8 mouse cellular contexts compared by ENCODE assay signal in the genomic region with DNA sequence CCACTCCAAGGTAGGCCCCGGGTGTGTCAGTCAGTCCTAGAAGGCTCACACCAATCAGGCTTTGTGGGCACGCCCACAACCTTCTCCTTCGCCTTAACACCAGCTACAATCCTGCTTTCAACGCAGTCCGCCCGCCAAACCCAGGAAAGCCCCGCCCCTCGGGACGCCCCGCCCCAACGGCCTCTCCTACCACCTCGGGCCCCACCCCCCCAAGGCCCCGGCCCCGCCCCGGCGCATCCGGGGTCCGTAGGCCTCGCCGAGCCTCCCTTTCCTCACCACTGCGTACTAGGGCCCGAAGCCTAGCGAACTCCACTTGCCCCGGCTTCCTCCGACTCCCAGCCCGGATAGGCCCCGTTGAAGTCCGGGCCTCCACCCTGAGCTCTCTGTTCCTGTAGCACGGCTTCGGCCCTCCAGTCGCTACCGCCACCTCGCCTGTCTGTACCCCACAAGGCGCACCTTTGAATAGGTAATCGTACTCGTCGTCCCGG. TPM values are rescaled to one million over a fixed set of nuclear protein-coding genes. Genes with fewer than 3 reads are reported as not detected.
DNase-seq lines count a peak whose midpoint lies in the region; ATAC-seq and TF ChIP-seq lines count a peak whose summit lies in the region.

No protein-coding gene starts in this region.

- under 1% methylated on average over 38 of the region's 38 CpGs for WGBS in forebrain, embryonic 13.5 days
- under 1% methylated on average over 38 of the region's 38 CpGs for WGBS in large intestine, adult 2 months
- WGBS in liver, embryonic 16.5 days (ENCODE audit: insufficient replicate concordance) = under 1% methylated on average over 38 of the region's 38 CpGs
- under 1% methylated on average over 38 of the region's 38 CpGs for WGBS in neural tube, embryonic 12.5 days
- under 1% methylated on average over 35 of the region's 38 CpGs for WGBS in stomach, postnatal 0 days

- peak; percentile 96 to 98 for DNase-seq in heart, postnatal 10 days
- DNase-seq in large intestine, adult 2 months (ENCODE audit: low read depth, low spot score) = peak; percentile 74
- DNase-seq in stomach, postnatal 0 days (ENCODE audit: low spot score) = peak; percentile 99

- H3K4me2 ChIP-seq in forebrain, embryonic 13.5 days = peak overlapping the region; percentile 79
- H3K4me2 ChIP-seq in liver, embryonic 16.5 days (ENCODE audit: low read depth, low read length) = peak overlapping the region; percentile 91
- peak overlapping the region; percentile 72 for H3K4me2 ChIP-seq in neural tube, embryonic 12.5 days (replicated peaks)
- H3K4me2 ChIP-seq in stomach, postnatal 0 days (replicated peaks; ENCODE audit: low read depth) = peak overlapping the region; percentile 48

- intact Hi-C loops in heart, postnatal 10 days (cut with DNase I) = no loop called here

- no peaks in the 10 kb centered on the region for H3K36me3 ChIP-seq in ES-Bruce4 (ENCODE audit: control insufficient read depth, insufficient read depth, low read length, poor library complexity, severe bottlenecking)
- peaks cover 11% of the 10 kb centered on the region; the same call in 1 of the 2 replicates for H3K36me3 ChIP-seq in forebrain, embryonic 13.5 days (ENCODE audit: poor library complexity, severe bottlenecking)
- H3K36me3 ChIP-seq in liver, embryonic 16.5 days (ENCODE audit: control insufficient read depth, insufficient read depth) = peaks cover 3% of the 10 kb centered on the region; the same call in 1 of the 2 replicates
- H3K36me3 ChIP-seq in neural tube, embryonic 12.5 days = peaks cover 7% of the 10 kb centered on the region; the same call in 1 of the 2 replicates
- H3K36me3 ChIP-seq in stomach, postnatal 0 days (ENCODE audit: control insufficient read depth, insufficient read depth, low read length) = no peaks in the 10 kb centered on the region

- ATAC-seq in cerebellum, adult (ENCODE audit: insufficient number of reproducible peaks, low FRiP score, low TSS enrichment) = peak; percentile 18; the same call in 1 of the 2 replicates
- ATAC-seq in forebrain, embryonic 13.5 days = peak; percentile 79
- peak; percentile 77 for ATAC-seq in liver, embryonic 16.5 days (ENCODE audit: low read depth)
- ATAC-seq in neural tube, embryonic 12.5 days (ENCODE audit: low FRiP score, low read depth) = peak; percentile 88
- ATAC-seq in stomach, postnatal 0 days (ENCODE audit: low FRiP score, low TSS enrichment) = peak; percentile 86

- H3K27me3 ChIP-seq in ES-Bruce4 (ENCODE audit: control insufficient read depth, insufficient read depth, low read length, poor library complexity, severe bottlenecking) = no peaks in the 10 kb centered on the region
- H3K27me3 ChIP-seq in forebrain, embryonic 13.5 days = no peaks in the 10 kb centered on the region
- H3K27me3 ChIP-seq in liver, embryonic 16.5 days (ENCODE audit: control insufficient read depth, insufficient read depth, low read depth, low read length) = no peaks in the 10 kb centered on the region
- H3K27me3 ChIP-seq in neural tube, embryonic 12.5 days (replicated peaks) = no peaks in the 10 kb centered on the region
- no peaks in the 10 kb centered on the region for H3K27me3 ChIP-seq in stomach, postnatal 0 days (ENCODE audit: control insufficient read depth, insufficient read depth, low read length)

- TF ChIP-seq EP300 in ES-Bruce4 (IDR thresholded peaks at IDR 0.05; ENCODE audit: insufficient read depth, low read depth, low read length) = no peak
- TF ChIP-seq EP300 in stomach, postnatal 0 days (optimal IDR thresholded peaks at IDR 0.05) = peak; percentile 65

- peak overlapping the region; percentile 82 for H3K27ac ChIP-seq in ES-Bruce4 (ENCODE audit: insufficient read depth, low read length)
- peak overlapping the region; percentile 99 for H3K27ac ChIP-seq in forebrain, embryonic 13.5 days
- peak overlapping the region; percentile 100 for H3K27ac ChIP-seq in liver, embryonic 16.5 days (ENCODE audit: low read length)
- H3K27ac ChIP-seq in neural tube, embryonic 12.5 days = peak overlapping the region; percentile 97
- H3K27ac ChIP-seq in stomach, postnatal 0 days (replicated peaks) = peak overlapping the region; percentile 100

- H3K9me3 ChIP-seq in ES-Bruce4 (replicated peaks; ENCODE audit: control insufficient read depth, insufficient read depth, low read length, poor library complexity, severe bottlenecking) = no peaks in the 10 kb centered on the region
- H3K9me3 ChIP-seq in forebrain, embryonic 13.5 days (replicated peaks) = no peaks in the 10 kb centered on the region
- H3K9me3 ChIP-seq in liver, embryonic 16.5 days (replicated peaks; ENCODE audit: control insufficient read depth, low read length) = no peaks in the 10 kb centered on the region
- no peaks in the 10 kb centered on the region for H3K9me3 ChIP-seq in neural tube, embryonic 12.5 days
- H3K9me3 ChIP-seq in stomach, postnatal 0 days (ENCODE audit: control insufficient read depth, low read length) = no peaks in the 10 kb centered on the region

- H3K4me1 ChIP-seq in ES-Bruce4 (ENCODE audit: control insufficient read depth, insufficient read depth, low read length) = peaks cover 5% of the 10 kb centered on the region
- peaks cover 45% of the 10 kb centered on the region for H3K4me1 ChIP-seq in forebrain, embryonic 13.5 days
- H3K4me1 ChIP-seq in liver, embryonic 16.5 days (ENCODE audit: control insufficient read depth, low read depth, low read length) = peaks cover 44% of the 10 kb centered on the region
- peaks cover 40% of the 10 kb centered on the region for H3K4me1 ChIP-seq in neural tube, embryonic 12.5 days
- peaks cover 10% of the 10 kb centered on the region for H3K4me1 ChIP-seq in stomach, postnatal 0 days (replicated peaks; ENCODE audit: control insufficient read depth, insufficient read depth)

- H3K9ac ChIP-seq in ES-Bruce4 (ENCODE audit: low read depth, poor library complexity, severe bottlenecking) = peak overlapping the region; percentile 85
- H3K9ac ChIP-seq in forebrain, embryonic 13.5 days = peak overlapping the region; percentile 98
- peak overlapping the region; percentile 98 for H3K9ac ChIP-seq in liver, embryonic 16.5 days (ENCODE audit: low read depth, low read length)
- H3K9ac ChIP-seq in neural tube, embryonic 12.5 days = peak overlapping the region; percentile 91
- H3K9ac ChIP-seq in stomach, postnatal 0 days (ENCODE audit: low read length) = peak overlapping the region; percentile 98

- TF ChIP-seq CTCF in ES-Bruce4 (IDR thresholded peaks at IDR 0.05; ENCODE audit: low read depth, low read length) = no peak
- TF ChIP-seq CTCF in stomach, postnatal 0 days (IDR thresholded peaks at IDR 0.05; ENCODE audit: low read depth) = no peak

- TF ChIP-seq POLR2A in ES-Bruce4 (IDR thresholded peaks at IDR 0.05; ENCODE audit: insufficient read depth, low read length) = no peak

- H3K4me3 ChIP-seq in ES-Bruce4 (ENCODE audit: low read depth, low read length) = peak overlapping the region; percentile 77
- peak overlapping the region; percentile 81 for H3K4me3 ChIP-seq in forebrain, embryonic 13.5 days
- peak overlapping the region; percentile 88 for H3K4me3 ChIP-seq in liver, embryonic 16.5 days (ENCODE audit: low read depth, low read length)
- H3K4me3 ChIP-seq in neural tube, embryonic 12.5 days = peak overlapping the region; percentile 73
- H3K4me3 ChIP-seq in stomach, postnatal 0 days (ENCODE audit: low read depth, low read length) = peak overlapping the region; percentile 73

RNA-seq across cellular contexts. Expression of a gene that starts 0.5 kb away (rescaled TPM):
- 57.9 and 73.6 TPM in 2 replicates for polyA plus RNA-seq in ES-Bruce4 (2011; ENCODE audit: insufficient read depth, insufficient read length, low read depth, missing spikeins)
- 433 and 441 TPM in 2 replicates for polyA plus RNA-seq in forebrain, embryonic 13.5 days (2015; fragmentation: Nextera tagmentation; extraction: Ambion mirVana)
- 100 to 1,000 TPM; 343 to 349 TPM for total RNA-seq in heart, postnatal 10 days (2021)
- 268 and 292 TPM in 2 replicates for polyA plus RNA-seq in large intestine, adult 2 months (2012; rRNA removed)
- polyA plus RNA-seq in liver, embryonic 16.5 days (2015; fragmentation: Nextera tagmentation; extraction: Ambion mirVana) = 107 and 115 TPM in 2 replicates
- polyA plus RNA-seq in neural tube, embryonic 12.5 days (2016; fragmentation: Nextera tagmentation; extraction: Ambion mirVana) = 412 and 463 TPM in 2 replicates
- 164 TPM in 2 replicates for polyA plus RNA-seq in stomach, postnatal 0 days (2015; fragmentation: Nextera tagmentation; extraction: Ambion mirVana)

RNA-seq across cellular contexts. Expression of a gene that starts 21.8 kb away (rescaled TPM):
- 3.6 and 3.9 TPM in 2 replicates for polyA plus RNA-seq in ES-Bruce4 (2011; ENCODE audit: insufficient read depth, insufficient read length, low read depth, missing spikeins)
- polyA plus RNA-seq in forebrain, embryonic 13.5 days (2015; fragmentation: Nextera tagmentation; extraction: Ambion mirVana) = 8.6 and 10.0 TPM in 2 replicates
- 100 to 1,000 TPM in 1 of 2 experiments, 10 to 100 TPM in 1; 34.9 to 119 TPM for total RNA-seq in heart, postnatal 10 days (2021)
- polyA plus RNA-seq in large intestine, adult 2 months (2012; rRNA removed) = 21.9 and 75.2 TPM in 2 replicates
- 29.3 and 29.6 TPM in 2 replicates for polyA plus RNA-seq in liver, embryonic 16.5 days (2015; fragmentation: Nextera tagmentation; extraction: Ambion mirVana)
- polyA plus RNA-seq in neural tube, embryonic 12.5 days (2016; fragmentation: Nextera tagmentation; extraction: Ambion mirVana) = 17.7 TPM in 2 replicates
- polyA plus RNA-seq in stomach, postnatal 0 days (2015; fragmentation: Nextera tagmentation; extraction: Ambion mirVana) = 31.3 and 42.4 TPM in 2 replicates

RNA-seq across cellular contexts. Expression of a gene that starts 41.3 kb away (rescaled TPM):
- polyA plus RNA-seq in ES-Bruce4 (2011; ENCODE audit: insufficient read depth, insufficient read length, low read depth, missing spikeins) = 17.1 and 19.1 TPM in 2 replicates
- polyA plus RNA-seq in forebrain, embryonic 13.5 days (2015; fragmentation: Nextera tagmentation; extraction: Ambion mirVana) = 52.2 and 56.5 TPM in 2 replicates
- 100 to 1,000 TPM; 120 to 121 TPM for total RNA-seq in heart, postnatal 10 days (2021)
- polyA plus RNA-seq in large intestine, adult 2 months (2012; rRNA removed) = 53.8 and 55.5 TPM in 2 replicates
- polyA plus RNA-seq in liver, embryonic 16.5 days (2015; fragmentation: Nextera tagmentation; extraction: Ambion mirVana) = 256 and 281 TPM in 2 replicates
- 55.7 and 61.1 TPM in 2 replicates for polyA plus RNA-seq in neural tube, embryonic 12.5 days (2016; fragmentation: Nextera tagmentation; extraction: Ambion mirVana)
- 51.1 and 54.6 TPM in 2 replicates for polyA plus RNA-seq in stomach, postnatal 0 days (2015; fragmentation: Nextera tagmentation; extraction: Ambion mirVana)

RNA-seq across cellular contexts. Expression of a gene that starts 50.5 kb away (rescaled TPM):
- 40.0 and 44.7 TPM in 2 replicates for polyA plus RNA-seq in ES-Bruce4 (2011; ENCODE audit: insufficient read depth, insufficient read length, low read depth, missing spikeins)
- polyA plus RNA-seq in forebrain, embryonic 13.5 days (2015; fragmentation: Nextera tagmentation; extraction: Ambion mirVana) = 27.3 and 29.0 TPM in 2 replicates
- total RNA-seq in heart, postnatal 10 days (2021) = 10 to 100 TPM; 78.7 to 84.2 TPM
- 19.7 and 22.0 TPM in 2 replicates for polyA plus RNA-seq in large intestine, adult 2 months (2012; rRNA removed)
- 10.0 and 13.7 TPM in 2 replicates for polyA plus RNA-seq in liver, embryonic 16.5 days (2015; fragmentation: Nextera tagmentation; extraction: Ambion mirVana)
- polyA plus RNA-seq in neural tube, embryonic 12.5 days (2016; fragmentation: Nextera tagmentation; extraction: Ambion mirVana) = 31.5 and 32.3 TPM in 2 replicates
- 17.1 and 20.3 TPM in 2 replicates for polyA plus RNA-seq in stomach, postnatal 0 days (2015; fragmentation: Nextera tagmentation; extraction: Ambion mirVana)

Comparison
In these comparisons a context has a peak if more than half of its experiments do, and no peak if none do; other contexts are left out.
1. Peak in every context shown above with its lines: DNase-seq, ATAC-seq, H3K4me3 ChIP-seq and H3K27ac ChIP-seq.
2. ATAC-seq: peak in every context shown above with its lines; median percentile 88 in neural tube, embryonic 12.5 days; 86 in stomach, postnatal 0 days; 79 in forebrain, embryonic 13.5 days; 77 in liver, embryonic 16.5 days; 18 in cerebellum, adult.